Mouse (Mus musculus): ENCODE data around the gene Gm49322.

The Gm49322 gene

GRCm38 (mm10) chr10:80583047-80583446 lies 22.8 kb upstream of the Gm49322 start:
- no peak for DNase-seq (ENCODE audit: low read depth, low spot score)

DNA sequence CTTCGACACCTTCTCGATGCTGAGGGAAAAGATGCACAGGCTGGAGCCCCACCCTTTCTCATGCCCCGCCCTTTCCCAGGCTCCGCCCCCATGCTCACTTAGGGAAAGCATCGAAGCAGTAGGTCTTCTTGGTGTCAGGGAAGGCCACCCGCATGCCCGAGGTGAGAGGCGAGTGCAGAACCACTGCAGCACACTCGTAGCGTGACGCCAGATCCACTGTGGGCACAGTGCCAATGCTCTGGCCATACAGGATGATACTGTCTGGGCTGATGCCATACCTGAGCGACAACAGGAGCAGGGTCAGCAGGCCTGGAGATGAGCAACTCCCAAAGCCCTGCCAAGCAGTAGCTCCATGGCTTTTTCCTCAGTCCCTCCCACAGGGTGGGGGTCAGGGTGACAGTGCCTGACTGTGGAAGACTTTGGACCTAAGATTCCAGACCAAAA lies 21.8 kb upstream of the Gm49322 start:
- no peak for DNase-seq (ENCODE audit: low read depth, low spot score)

DNA sequence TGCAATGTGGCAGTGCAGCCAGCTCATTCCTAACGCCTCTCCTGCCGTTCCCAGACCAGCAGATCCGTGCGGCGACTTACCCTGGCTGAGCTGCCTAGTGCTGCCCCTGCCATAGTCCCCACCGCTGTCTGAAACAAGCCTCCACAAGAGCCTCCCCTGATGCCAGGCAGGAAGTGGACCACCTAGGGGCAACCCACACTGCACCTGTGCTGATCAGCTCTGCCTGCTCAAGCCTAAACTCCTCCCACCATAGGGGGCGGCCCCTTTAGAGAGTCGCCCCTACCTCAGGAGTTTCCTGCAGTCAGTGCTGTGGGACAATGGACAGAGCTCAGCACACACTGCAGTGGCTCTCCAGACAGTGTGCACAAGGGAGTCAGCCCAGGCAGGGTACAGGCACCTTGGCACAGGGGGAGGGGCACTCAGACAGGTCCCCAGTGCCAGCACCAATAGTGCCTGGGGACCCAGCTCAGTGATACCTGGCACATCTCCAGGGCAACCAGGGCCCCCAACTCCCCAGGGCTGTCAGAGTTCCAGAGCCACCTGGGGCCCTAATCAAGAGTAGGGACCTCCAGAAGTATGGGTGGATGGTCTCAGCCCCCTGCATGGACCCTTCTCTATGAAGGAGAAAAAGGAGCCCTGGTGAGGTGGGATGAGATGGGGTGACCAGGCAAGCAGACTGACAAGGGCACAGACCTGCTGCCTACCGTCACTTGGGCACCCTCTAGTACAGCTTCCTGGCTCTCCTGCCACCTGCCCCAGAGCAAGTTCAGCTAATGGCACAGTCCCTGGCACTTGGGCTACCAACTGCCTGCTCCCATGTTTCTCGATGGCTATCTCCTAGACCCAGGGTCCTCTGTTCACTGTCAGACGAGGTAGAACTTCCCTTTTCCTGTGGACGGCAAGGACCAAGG lies 20.9 kb upstream of the Gm49322 start:
- DNase-seq (ENCODE audit: low read depth, low spot score): no peak

GRCm38 (mm10) chr10:80585581-80585980 lies 20.2 kb upstream of the Gm49322 start:
- DNase-seq (ENCODE audit: low read depth, low spot score): no peak

DNA sequence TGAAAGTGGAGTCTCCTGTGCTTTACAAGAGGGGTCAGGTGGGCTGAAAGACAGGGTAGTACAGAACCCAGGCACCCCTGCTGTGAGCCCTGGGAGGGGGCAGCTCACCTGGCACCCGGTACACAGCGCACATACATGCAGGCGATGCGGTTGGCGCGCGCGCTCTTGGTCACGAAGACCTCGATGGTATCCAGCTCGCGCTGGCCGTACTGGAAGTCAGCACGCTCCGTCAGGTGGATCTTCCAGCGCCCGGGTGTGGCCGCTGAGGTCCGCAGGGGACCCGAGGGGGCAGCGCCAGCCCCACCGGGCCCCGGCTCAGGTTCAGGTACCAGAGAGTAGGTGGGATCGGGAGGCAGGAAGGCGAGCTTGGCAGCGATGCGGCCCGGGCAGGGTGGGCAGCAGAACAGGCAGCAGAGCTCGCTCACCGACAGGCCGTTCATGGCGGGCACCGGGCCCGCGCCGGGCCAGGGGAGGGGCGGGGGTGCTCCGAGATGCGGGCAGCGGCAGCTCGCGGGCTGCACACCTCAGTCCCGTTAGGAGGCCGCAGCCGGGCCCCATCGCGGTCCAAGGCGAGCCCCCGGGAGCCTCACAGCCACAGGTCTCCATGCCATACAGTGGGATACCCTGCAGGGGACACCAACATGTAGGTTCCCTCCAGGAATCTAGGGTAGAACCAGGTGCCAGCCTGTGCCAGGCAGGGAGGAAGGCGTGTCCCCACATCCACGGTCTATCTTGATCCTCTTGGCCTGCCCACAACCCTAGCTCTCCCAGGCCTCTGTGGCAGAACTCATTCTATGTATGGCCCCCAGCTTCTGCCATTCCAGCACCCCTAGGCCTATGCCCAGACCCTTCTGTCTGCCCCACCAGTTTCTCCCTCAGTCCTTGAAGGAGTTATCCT lies 19.2 kb upstream of the Gm49322 start:
- DNase-seq (ENCODE audit: low read depth, low spot score): no peak

- no peak for DNase-seq (ENCODE audit: low read depth, low spot score)
Observed at GRCm38 (mm10) chr10:80587305-80587657, 18.5 kb upstream of the Gm49322 start.

- DNase-seq (ENCODE audit: low read depth, low spot score): no peak
Observed at GRCm38 (mm10) chr10:80589127-80589878, 16.5 kb upstream of the Gm49322 start.

GRCm38 (mm10) chr10:80589879-80590854 lies 15.7 kb upstream of the Gm49322 start, which contains the start of gene Abhd17a:
TSS of gene Abhd17a (minus strand) at chr10:80590341.
- DNase-seq (ENCODE audit: low read depth, low spot score): peak; percentile 98

- no peak for DNase-seq (ENCODE audit: low read depth, low spot score)
Observed at GRCm38 (mm10) chr10:80596318-80596717, 9.5 kb upstream of the Gm49322 start.

- DNase-seq (ENCODE audit: low read depth, low spot score): peak; percentile 87
Observed at GRCm38 (mm10) chr10:80602698-80603325, 3.0 kb upstream of the Gm49322 start, which contains the start of the genes Scamp4 and Adat3. TSS of gene Scamp4 (plus strand) at chr10:80602872. TSS of gene Adat3 (plus strand) at chr10:80602880.

DNA sequence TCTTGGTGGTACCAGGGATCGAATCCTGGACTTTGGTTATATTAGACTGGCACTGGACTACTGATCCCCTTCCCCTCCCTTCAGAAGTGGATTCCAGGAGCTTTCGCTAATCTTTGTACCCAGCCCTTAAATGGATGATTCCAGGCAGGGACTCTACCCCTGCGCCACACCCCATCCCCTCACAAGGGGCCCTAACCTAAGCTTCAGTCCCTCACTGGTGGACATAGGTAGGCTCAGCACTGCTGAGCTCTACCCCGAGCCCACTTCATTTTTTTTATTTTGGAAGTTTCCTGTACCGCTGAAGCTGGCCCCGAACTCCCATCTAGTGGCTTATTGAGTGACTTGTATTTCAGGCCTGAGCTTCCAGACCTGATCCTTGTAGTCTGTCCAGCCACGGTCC lies 2.5 kb upstream of the Gm49322 start:
- DNase-seq (ENCODE audit: low read depth, low spot score): no peak

DNA sequence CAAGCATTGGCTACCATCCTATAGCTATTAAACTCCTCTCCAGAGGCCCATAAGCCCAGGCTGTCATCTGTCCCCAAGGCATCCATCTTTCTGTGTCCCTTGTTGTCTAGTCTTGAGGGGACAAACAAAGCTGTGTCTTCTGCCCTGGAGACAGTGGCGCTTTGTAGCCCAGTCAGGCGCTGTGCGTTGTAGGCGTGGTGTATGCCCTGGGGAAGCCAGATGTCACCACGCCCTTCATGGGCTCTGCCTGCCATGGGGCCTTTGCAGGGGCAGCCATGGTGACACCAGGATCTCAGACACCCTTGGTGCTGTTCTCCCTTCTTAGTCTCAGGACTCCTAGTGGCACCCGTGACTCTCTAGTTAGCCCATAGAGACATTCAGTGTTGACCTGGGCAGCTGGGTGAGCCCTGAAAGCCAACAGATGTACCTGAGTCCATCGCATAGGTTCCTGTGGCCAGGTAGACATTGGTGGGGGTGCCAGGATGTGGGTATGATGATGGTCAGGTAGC lies 1.8 kb upstream of the Gm49322 start:
- DNase-seq (ENCODE audit: low read depth, low spot score): no peak

DNA sequence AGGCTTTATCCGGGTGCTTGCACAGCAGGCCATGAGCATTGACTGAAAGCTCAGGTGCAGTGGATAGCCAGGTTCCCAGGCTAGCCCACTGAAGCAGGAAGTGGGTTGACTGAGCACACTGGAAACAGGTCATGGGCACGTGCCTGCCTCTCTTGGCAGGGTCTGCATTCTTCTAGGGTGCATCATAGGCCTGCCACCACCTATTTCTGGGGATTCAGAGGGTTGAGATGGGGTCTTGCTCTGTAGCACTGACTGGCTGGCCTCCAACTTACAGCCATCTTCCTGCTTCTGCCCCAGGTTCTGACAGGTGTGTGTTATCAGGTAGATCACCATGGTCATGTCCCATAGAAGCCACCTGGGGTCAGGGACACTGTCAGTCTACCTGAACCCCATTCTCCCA lies 833 bp upstream of the Gm49322 start:
- DNase-seq (ENCODE audit: low read depth, low spot score): no peak

GRCm38 (mm10) chr10:80606306-80606705 lies 485 bp downstream of the Gm49322 start:
- no peak for DNase-seq (ENCODE audit: low read depth, low spot score)

GRCm38 (mm10) chr10:80606737-80607350 lies 1.0 kb downstream of the Gm49322 start:
- no peak for DNase-seq (ENCODE audit: low read depth, low spot score)

GRCm38 (mm10) chr10:80608435-80608834 lies 2.6 kb downstream of the Gm49322 start:
- no peak for DNase-seq (ENCODE audit: low read depth, low spot score)

DNA sequence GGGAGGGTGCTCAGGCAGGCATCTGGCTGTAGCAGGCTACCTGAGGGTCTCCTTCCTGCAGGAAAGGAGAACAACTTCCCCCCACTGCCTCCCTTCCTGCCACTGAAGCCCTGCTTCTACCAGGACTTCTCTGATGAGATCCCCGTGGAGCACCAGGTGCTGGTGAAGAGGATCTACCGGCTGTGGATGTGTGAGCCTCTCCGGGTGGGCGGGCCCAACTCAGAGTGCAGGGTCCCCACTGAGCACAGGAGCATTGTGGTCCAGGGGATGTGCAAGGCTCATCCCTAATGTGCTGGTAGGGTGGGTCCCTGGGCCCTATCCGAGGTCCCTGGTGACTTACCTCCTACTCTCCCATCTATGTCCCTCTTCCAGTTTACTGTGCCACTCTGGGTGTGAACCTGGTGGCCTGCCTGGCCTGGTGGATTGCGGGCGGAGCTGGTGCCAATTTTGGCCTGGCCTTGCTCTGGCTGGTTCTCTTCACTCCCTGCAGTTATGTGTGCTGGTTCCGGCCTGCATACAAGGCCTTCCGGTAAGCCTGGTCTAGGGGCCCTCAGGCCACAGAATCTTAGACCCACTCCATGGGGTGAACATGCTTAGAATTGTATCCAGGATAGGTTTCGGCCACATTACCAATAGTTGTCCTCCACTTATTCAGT lies 3.6 kb downstream of the Gm49322 start:
- no peak for DNase-seq (ENCODE audit: low read depth, low spot score)

DNA sequence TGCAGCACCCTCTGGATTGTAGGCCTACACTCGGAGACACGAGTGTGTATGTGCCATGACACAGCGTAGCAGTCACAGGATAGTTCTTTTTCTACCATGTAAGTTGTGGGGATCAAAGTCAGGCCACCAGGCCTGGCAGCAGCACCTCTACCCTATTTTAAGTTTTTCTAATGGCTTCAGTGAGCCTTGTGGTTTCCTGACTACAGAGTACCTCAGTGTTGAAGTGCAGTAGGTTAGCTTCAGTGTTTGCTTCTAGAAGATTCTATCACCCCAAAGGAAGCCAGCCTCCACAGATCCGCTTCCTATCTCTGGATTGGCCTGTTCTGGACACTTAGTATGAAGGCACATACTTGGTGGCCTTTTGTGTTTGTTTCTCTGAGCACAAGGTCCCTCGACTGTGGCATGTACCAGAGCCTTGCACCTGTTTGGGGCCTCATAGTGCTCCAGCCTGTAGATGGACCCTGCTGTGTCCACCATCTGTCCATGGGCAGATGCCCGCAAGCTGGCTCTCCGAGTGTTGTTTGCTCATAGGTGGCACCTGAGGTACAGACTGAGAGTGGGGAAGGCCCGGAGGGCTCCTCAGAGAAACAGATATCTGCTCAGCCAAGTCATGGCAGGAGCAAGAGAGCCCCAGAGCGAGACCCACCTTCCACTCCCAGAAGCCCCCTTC lies 4.4 kb downstream of the Gm49322 start:
- no peak for DNase-seq (ENCODE audit: low read depth, low spot score)

Data from retina, postnatal 7 days (tissue).